Mouse (Mus musculus): Measurements from ENCODE around the gene Arhgdia. TPM values are rescaled to one million over a fixed set of nuclear protein-coding genes. Genes with fewer than 3 reads are reported as not detected.

Gene Arhgdia
- polyA plus RNA-seq, 1 experiment from 2014 or later, result 575 TPM

- 0 out of 2 replicates have a peak, but pooled peaks have one; percentile 34 for ATAC-seq (ENCODE audit: insufficient number of reproducible peaks, insufficient read depth, low FRiP score, low read depth)
- Histone ChIP-seq H3K36me3 (ENCODE audit: control insufficient read depth, insufficient read depth, low read length) (peaks cover 48% of the 10 kb centered on the region), H3K27ac (ENCODE audit: low read length) (no peak within 1 kb of the TSS)
These were observed 27.0 kb upstream of the Arhgdia start, which contains the start of gene Npb for GRCm38 (mm10) chr11:120608241-120609034. Gene Npb, plus strand, starts transcription at chr11:120608477.

GRCm38 (mm10) chr11:120606764-120607163 is 25.3 kb upstream of the Arhgdia start:
- Histone ChIP-seq H3K27ac (ENCODE audit: low read length) (no peak overlapping the region), H3K9me3 (ENCODE audit: control insufficient read depth, low read depth, low read length) (no peaks in the 10 kb centered on the region), H3K9ac (replicated peaks; ENCODE audit: low read depth, low read length) (no peak overlapping the region), H3K4me3 (ENCODE audit: low read depth, low read length) (no peak overlapping the region), H3K4me1 (ENCODE audit: control insufficient read depth, insufficient read depth, low read length) (peaks cover 21% of the 10 kb centered on the region), H3K36me3 (ENCODE audit: control insufficient read depth, insufficient read depth, low read length) (peaks cover 46% of the 10 kb centered on the region), H3K27me3 (ENCODE audit: control insufficient read depth, insufficient read depth, low read length) (no peaks in the 10 kb centered on the region), H3K4me2 (replicated peaks; ENCODE audit: low read depth, low read length) (no peak overlapping the region)
- 75% methylated on average over 4 of the region's 4 CpGs for WGBS
- ATAC-seq (ENCODE audit: insufficient number of reproducible peaks, insufficient read depth, low FRiP score, low read depth), result no peak

More at GRCm38 (mm10) chr11:120608241-120609034, 27.0 kb upstream of the Arhgdia start, which contains the start of gene Npb:
- Histone ChIP-seq H3K4me1 (ENCODE audit: control insufficient read depth, insufficient read depth, low read length) (peaks cover 21% of the 10 kb centered on the region), H3K4me2 (replicated peaks; ENCODE audit: low read depth, low read length) (peak within 1 kb of the TSS; percentile 70), H3K4me3 (ENCODE audit: low read depth, low read length) (peak within 1 kb of the TSS; percentile 29), H3K9me3 (ENCODE audit: control insufficient read depth, low read depth, low read length) (no peaks in the 10 kb centered on the region), H3K9ac (replicated peaks; ENCODE audit: low read depth, low read length) (peak within 1 kb of the TSS; percentile 42; the same call in 1 of the 2 replicates), H3K27me3 (ENCODE audit: control insufficient read depth, insufficient read depth, low read length) (no peaks in the 10 kb centered on the region)
- WGBS, result 2% methylated on average over 45 of the region's 45 CpGs

GRCm38 (mm10) chr11:120605667-120606066 is 24.2 kb upstream of the Arhgdia start:
- Histone ChIP-seq H3K36me3 (ENCODE audit: control insufficient read depth, insufficient read depth, low read length) (peaks cover 42% of the 10 kb centered on the region), H3K4me2 (replicated peaks; ENCODE audit: low read depth, low read length) (no peak overlapping the region), H3K4me3 (ENCODE audit: low read depth, low read length) (no peak overlapping the region), H3K9ac (replicated peaks; ENCODE audit: low read depth, low read length) (no peak overlapping the region), H3K4me1 (ENCODE audit: control insufficient read depth, insufficient read depth, low read length) (peaks cover 21% of the 10 kb centered on the region), H3K9me3 (ENCODE audit: control insufficient read depth, low read depth, low read length) (no peaks in the 10 kb centered on the region), H3K27ac (ENCODE audit: low read length) (no peak overlapping the region), H3K27me3 (ENCODE audit: control insufficient read depth, insufficient read depth, low read length) (no peaks in the 10 kb centered on the region)
- ATAC-seq (ENCODE audit: insufficient number of reproducible peaks, insufficient read depth, low FRiP score, low read depth), result no peak
- WGBS, result 91% methylated on average over 7 of the region's 7 CpGs

- no peaks in the 10 kb centered on the region for H3K27me3 ChIP-seq (ENCODE audit: control insufficient read depth, insufficient read depth, low read length)
- peaks cover 16% of the 10 kb centered on the region for H3K4me1 ChIP-seq (ENCODE audit: control insufficient read depth, insufficient read depth, low read length)
- no peaks in the 10 kb centered on the region for H3K9me3 ChIP-seq (ENCODE audit: control insufficient read depth, low read depth, low read length)
- no peak overlapping the region for H3K4me2 ChIP-seq (replicated peaks; ENCODE audit: low read depth, low read length)
- H3K27ac ChIP-seq (ENCODE audit: low read length), result no peak overlapping the region
- no peak overlapping the region for H3K9ac ChIP-seq (replicated peaks; ENCODE audit: low read depth, low read length)
- ATAC-seq (ENCODE audit: insufficient number of reproducible peaks, insufficient read depth, low FRiP score, low read depth), result no peak
- WGBS, result 69% methylated on average over 2 of the region's 2 CpGs
- no peak overlapping the region for H3K4me3 ChIP-seq (ENCODE audit: low read depth, low read length)
- H3K36me3 ChIP-seq (ENCODE audit: control insufficient read depth, insufficient read depth, low read length), result peaks cover 38% of the 10 kb centered on the region
These were observed 22.1 kb upstream of the Arhgdia start for GRCm38 (mm10) chr11:120603545-120603944.

- ATAC-seq (ENCODE audit: insufficient number of reproducible peaks, insufficient read depth, low FRiP score, low read depth), result no peak
- no peaks in the 10 kb centered on the region for H3K9me3 ChIP-seq (ENCODE audit: control insufficient read depth, low read depth, low read length)
- no peaks in the 10 kb centered on the region for H3K27me3 ChIP-seq (ENCODE audit: control insufficient read depth, insufficient read depth, low read length)
- 95% methylated on average over 3 of the region's 3 CpGs for whole genome bisulfite sequencing
- H3K27ac ChIP-seq (ENCODE audit: low read length), result no peak overlapping the region
- H3K4me2 ChIP-seq (replicated peaks; ENCODE audit: low read depth, low read length), result no peak overlapping the region
- no peak overlapping the region for H3K9ac ChIP-seq (replicated peaks; ENCODE audit: low read depth, low read length)
- H3K4me1 ChIP-seq (ENCODE audit: control insufficient read depth, insufficient read depth, low read length), result peaks cover 18% of the 10 kb centered on the region; the same call in 1 of the 2 replicates
- no peak overlapping the region for H3K4me3 ChIP-seq (ENCODE audit: low read depth, low read length)
- H3K36me3 ChIP-seq (ENCODE audit: control insufficient read depth, insufficient read depth, low read length), result peaks cover 47% of the 10 kb centered on the region
These were observed 19.3 kb upstream of the Arhgdia start for GRCm38 (mm10) chr11:120600716-120601115.

- Histone ChIP-seq H3K9ac (replicated peaks; ENCODE audit: low read depth, low read length) (peak overlapping the region; percentile 100), H3K4me3 (ENCODE audit: low read depth, low read length) (peak overlapping the region; percentile 99), H3K9me3 (ENCODE audit: control insufficient read depth, low read depth, low read length) (no peaks in the 10 kb centered on the region), H3K27ac (ENCODE audit: low read length) (peak overlapping the region; percentile 85), H3K4me1 (ENCODE audit: control insufficient read depth, insufficient read depth, low read length) (peaks cover 18% of the 10 kb centered on the region; the same call in 1 of the 2 replicates), H3K36me3 (ENCODE audit: control insufficient read depth, insufficient read depth, low read length) (peaks cover 46% of the 10 kb centered on the region), H3K27me3 (ENCODE audit: control insufficient read depth, insufficient read depth, low read length) (no peaks in the 10 kb centered on the region), H3K4me2 (replicated peaks; ENCODE audit: low read depth, low read length) (peak overlapping the region; percentile 77)
- no peak for ATAC-seq (ENCODE audit: insufficient number of reproducible peaks, insufficient read depth, low FRiP score, low read depth)
- 46% methylated on average over 17 of the region's 17 CpGs for WGBS
These were observed 17.6 kb upstream of the Arhgdia start for GRCm38 (mm10) chr11:120598990-120599549.

- under 1% methylated on average over 88 of the region's 88 CpGs for WGBS
- ATAC-seq (ENCODE audit: insufficient number of reproducible peaks, insufficient read depth, low FRiP score, low read depth), result peak; percentile 97
- Histone ChIP-seq H3K36me3 (ENCODE audit: control insufficient read depth, insufficient read depth, low read length) (peaks cover 48% of the 10 kb centered on the region), H3K4me2 (replicated peaks; ENCODE audit: low read depth, low read length) (peak within 1 kb of the TSS; percentile 98), H3K27me3 (ENCODE audit: control insufficient read depth, insufficient read depth, low read length) (no peaks in the 10 kb centered on the region), H3K9me3 (ENCODE audit: control insufficient read depth, low read depth, low read length) (no peaks in the 10 kb centered on the region), H3K4me1 (ENCODE audit: control insufficient read depth, insufficient read depth, low read length) (peaks cover 18% of the 10 kb centered on the region; the same call in 1 of the 2 replicates), H3K9ac (replicated peaks; ENCODE audit: low read depth, low read length) (peak within 1 kb of the TSS; percentile 100), H3K27ac (ENCODE audit: low read length) (peak within 1 kb of the TSS; percentile 85), H3K4me3 (ENCODE audit: low read depth, low read length) (peak within 1 kb of the TSS; percentile 99)
These were observed 17.0 kb upstream of the Arhgdia start, which contains the start of the genes Alyref and Anapc11 for GRCm38 (mm10) chr11:120598283-120598989. Gene Alyref, minus strand, starts transcription at chr11:120598365. Gene Anapc11, plus strand, starts transcription at chr11:120598421.
